8 mouse cellular contexts compared by ENCODE assay signal in the genomic region with DNA sequence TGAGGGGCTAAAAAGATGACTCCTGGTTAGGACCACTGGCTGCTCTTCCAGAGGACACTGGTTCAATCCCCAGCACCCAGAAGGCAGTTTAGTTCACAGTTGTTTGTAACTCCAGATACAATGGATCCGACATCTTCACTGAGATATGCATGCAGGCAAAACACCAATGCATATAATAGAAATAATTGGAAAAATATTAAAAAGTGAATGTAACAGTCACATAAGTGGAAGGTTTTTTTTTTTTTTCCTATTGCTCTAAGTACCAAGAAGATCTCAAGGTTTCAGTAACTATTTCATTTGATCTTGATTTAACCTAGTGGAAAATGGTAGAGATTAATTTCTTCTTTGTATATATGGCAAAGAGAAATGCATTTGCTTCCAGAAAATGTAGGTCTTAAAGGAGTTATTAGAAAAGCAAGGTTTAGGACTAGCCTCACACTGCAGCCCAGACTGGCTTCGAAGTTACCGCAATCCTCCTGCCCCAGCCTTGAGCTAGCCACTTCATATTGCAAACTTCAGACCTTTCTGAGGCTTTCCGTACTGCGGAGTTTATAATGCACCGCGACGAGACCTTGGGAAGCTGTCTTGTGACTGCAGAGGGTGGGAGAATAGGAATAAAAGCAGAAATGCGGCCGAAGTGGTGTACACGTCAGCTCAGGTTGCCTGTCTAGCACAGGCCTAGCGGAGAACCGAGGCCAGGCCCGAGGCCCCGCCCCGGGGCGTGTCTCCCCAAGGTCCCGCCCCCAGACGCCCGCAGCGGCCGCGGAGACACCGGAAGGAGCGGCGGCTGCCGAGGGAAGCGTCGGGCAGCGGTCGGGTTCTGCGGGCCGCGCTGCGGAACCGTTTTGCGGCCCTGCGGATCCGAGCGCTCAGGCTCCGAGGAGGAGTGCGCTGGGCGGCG. TPM values are rescaled to one million over a fixed set of nuclear protein-coding genes. Genes with fewer than 3 reads are reported as not detected.
DNase-seq lines count a peak whose midpoint lies in the region; ATAC-seq lines count a peak whose summit lies in the region.

Gene Usp33 (plus strand): TSS at position 747 of the 901 bp plus-strand sequence.

- peak within 1 kb of the TSS; percentile 87 for H3K27ac ChIP-seq in hindbrain, embryonic 16.5 days (ENCODE audit: low read depth, low read length)
- H3K27ac ChIP-seq in macrophage: no peak within 1 kb of the TSS

- 6% methylated on average over 44 of the region's 44 CpGs for WGBS in hindbrain, embryonic 16.5 days
- WGBS in macrophage (ENCODE audit: missing documents): 8% methylated on average over 37 of the region's 44 CpGs

- no peaks in the 10 kb centered on the region for H3K9me3 ChIP-seq in hindbrain, embryonic 16.5 days (ENCODE audit: control insufficient read depth, low read length)

- peak; percentile 94 for DNase-seq in T-cell, adult 2 months (ENCODE audit: low spot score)
- peak; percentile 93 to 96 for DNase-seq in cerebellum, postnatal 36 days
- DNase-seq in gastrocnemius, adult 18-20 months (ENCODE audit: low spot score): peak; percentile 94
- peak; percentile 91 to 95 for DNase-seq in left cerebral cortex, adult 18-20 months (ENCODE audit: low spot score in 2 of 2)
- DNase-seq in right cerebral cortex, adult 18-20 months: peak; percentile 95
- DNase-seq in urinary bladder, postnatal 10 days (ENCODE audit: low spot score): peak; percentile 75

- H3K27me3 ChIP-seq in hindbrain, embryonic 16.5 days (replicated peaks; ENCODE audit: control insufficient read depth, insufficient read depth, low read length): no peaks in the 10 kb centered on the region

- peaks cover 43% of the 10 kb centered on the region for H3K79me2 ChIP-seq in macrophage (ENCODE audit: inconsistent target)

- ATAC-seq in hindbrain, embryonic 16.5 days: peak; percentile 97

- peak within 1 kb of the TSS; percentile 92 for H3K4me3 ChIP-seq in hindbrain, embryonic 16.5 days (ENCODE audit: low read length)
- H3K4me3 ChIP-seq in macrophage (ENCODE audit: inconsistent target): peak within 1 kb of the TSS; percentile 64

- no peaks in the 10 kb centered on the region for H3K36me3 ChIP-seq in hindbrain, embryonic 16.5 days (ENCODE audit: control insufficient read depth, insufficient read depth, low read length)
- no peaks in the 10 kb centered on the region for H3K36me3 ChIP-seq in macrophage (ENCODE audit: inconsistent target)

- peak within 1 kb of the TSS; percentile 58 for H3K4me2 ChIP-seq in hindbrain, embryonic 16.5 days (ENCODE audit: low read length)

- H3K4me1 ChIP-seq in hindbrain, embryonic 16.5 days (ENCODE audit: control insufficient read depth, insufficient read depth, low read depth, low read length): peaks cover 5% of the 10 kb centered on the region

- peak within 1 kb of the TSS; percentile 96 for H3K9ac ChIP-seq in hindbrain, embryonic 16.5 days (ENCODE audit: low read depth, low read length)

RNA-seq across cellular contexts. Expression of gene Usp33, which starts in this region (rescaled TPM):
- total RNA-seq in gastrocnemius, adult 18-20 months (2021): 10 to 100 TPM; 17.6 to 18.1 TPM
- 82.4 and 91.2 TPM in 2 replicates for polyA plus RNA-seq in hindbrain, embryonic 16.5 days (2015; fragmentation: Nextera tagmentation; extraction: Ambion mirVana)
- total RNA-seq in left cerebral cortex, adult 18-20 months (2021): 100 to 1,000 TPM; 130 to 137 TPM
- total RNA-seq in macrophage (2018; cell fraction: chromatin; rRNA removed): 100 to 1,000 TPM in 23 of 26 experiments, 10 to 100 TPM in 3; 65.0 to 266 (median 161) TPM
- 10 to 100 TPM; 18.6 to 35.8 (median 27.7) TPM for total RNA-seq in macrophage (2018; cell fraction: cytosol; rRNA removed)
- total RNA-seq in macrophage (2018; cell fraction: nucleus; rRNA removed): 100 to 1,000 TPM in 9 of 26 experiments, 10 to 100 TPM in 17; 38.0 to 158 (median 79.9) TPM
- 23.2 to 27.4 TPM (median 24.0 TPM) in 3 replicates for polyA plus RNA-seq in macrophage (2018)

Comparison
In these comparisons a context has a peak if more than half of its experiments do, and no peak if none do; other contexts are left out.
1. RNA of gene Usp33 (total RNA-seq): 130 to 137 TPM in left cerebral cortex, adult 18-20 months; 17.6 to 18.1 TPM in gastrocnemius, adult 18-20 months; every median in the first group is over 4 times any median in the second.
2. Peak in every context shown above with its lines, with median percentiles within 50 percentile points of each other: DNase-seq.